Mouse (Mus musculus) neutrophil, adult 5-6 weeks (primary cell): Measurements from ENCODE around the gene Espnl. TPM values are rescaled to one million over a fixed set of nuclear protein-coding genes. Genes with fewer than 3 reads are reported as not detected.

Source experiments
- ATAC-seq: fragments of 151-379, 151-347 bp; 2 replicates; pipeline ENCODE4 v1.8.0; 2017; ENCODE audit warnings: mild to moderate bottlenecking, moderate TSS enrichment; ENCODE audit not compliant: insufficient number of reproducible peaks, poor library complexity, low FRiP score, severe bottlenecking; ENCODE audit errors: extremely low read depth
- total RNA-seq: library from RNA; stranded (forward); fragments of 200-1000 nt; gene quantifications from 2 replicates; pipeline ENCODE4 v1.2.3, GENCODE M21; 2017

Gene Espnl
- total RNA-seq, result 0.12 TPM in 2 replicates

DNA sequence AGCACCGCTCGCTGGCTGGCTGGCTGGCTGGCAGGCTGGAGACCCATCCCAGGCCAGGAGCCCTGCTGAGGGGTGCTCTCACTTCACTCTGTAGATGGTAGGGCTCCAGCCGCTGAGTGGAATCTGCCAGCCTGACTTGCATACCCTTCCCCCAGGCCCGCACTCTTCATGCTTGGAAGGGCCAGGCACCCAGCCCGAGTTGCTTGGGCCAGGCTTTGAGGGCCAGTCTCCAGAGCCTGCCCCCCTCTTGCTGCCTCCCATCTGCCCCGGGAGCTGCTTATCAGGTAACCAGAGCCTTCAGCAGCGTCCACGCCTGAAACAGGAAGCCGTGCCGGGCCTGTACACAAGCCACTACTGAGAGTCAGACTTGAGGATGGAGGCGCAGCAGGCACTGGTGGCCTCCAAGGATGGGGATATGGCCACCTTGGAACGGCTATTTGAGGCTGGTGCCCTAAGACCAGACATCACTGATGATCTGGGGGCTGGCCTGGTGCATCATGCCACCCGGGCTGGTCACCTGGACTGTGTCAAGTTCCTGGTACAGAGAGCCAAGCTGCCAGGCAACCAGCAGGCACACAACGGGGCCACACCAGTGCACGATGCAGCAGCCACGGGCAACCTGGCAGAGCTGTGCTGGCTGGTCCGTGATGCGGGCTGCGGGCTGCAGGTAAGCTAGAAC, at the start of gene Espnl:
Espnl (plus strand) TSS at position 316 of the 679 bp plus-strand sequence.
- ATAC-seq, result no peak

DNA sequence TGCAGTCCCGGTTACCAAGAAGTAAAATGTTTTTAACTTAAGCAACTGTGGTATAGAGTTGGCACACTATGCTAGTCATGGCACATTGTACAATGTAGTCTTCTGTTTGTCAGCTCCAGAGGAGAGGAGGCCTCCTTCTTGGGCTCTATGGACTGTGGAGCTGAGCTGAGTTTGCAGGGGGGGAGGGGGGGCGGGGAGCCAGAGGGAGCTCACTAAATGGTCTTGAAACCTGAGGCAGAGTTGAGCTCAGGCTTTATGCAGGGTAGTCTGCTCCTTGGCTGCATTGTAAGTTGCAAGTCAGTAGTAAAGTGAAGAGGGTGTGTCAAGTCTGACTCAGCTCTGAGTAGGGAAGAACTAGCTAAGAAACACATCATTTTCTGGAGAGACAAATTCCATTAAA, 49.6 kb upstream of the Espnl start:
- ATAC-seq, result no peak

DNA sequence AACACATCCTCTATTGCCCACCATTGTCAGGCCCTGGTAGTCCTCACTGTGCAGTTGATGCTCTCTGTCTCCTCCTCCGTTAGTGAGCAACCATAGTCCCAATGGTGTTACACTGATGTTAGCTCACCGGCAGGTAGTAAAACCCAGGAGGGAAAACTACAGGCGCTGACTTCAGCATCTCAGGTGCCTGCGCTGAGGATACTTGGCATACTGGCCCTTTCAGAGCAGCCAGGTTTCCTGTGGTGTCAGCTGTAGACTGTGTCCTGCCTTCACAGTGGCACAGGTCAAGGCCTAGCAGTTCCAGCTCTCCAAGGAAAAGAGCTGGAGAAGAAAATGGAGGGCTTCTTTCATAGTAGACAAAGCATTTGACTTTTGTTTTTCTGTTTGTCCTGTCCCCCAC, 45.3 kb upstream of the Espnl start:
- ATAC-seq, result no peak

DNA sequence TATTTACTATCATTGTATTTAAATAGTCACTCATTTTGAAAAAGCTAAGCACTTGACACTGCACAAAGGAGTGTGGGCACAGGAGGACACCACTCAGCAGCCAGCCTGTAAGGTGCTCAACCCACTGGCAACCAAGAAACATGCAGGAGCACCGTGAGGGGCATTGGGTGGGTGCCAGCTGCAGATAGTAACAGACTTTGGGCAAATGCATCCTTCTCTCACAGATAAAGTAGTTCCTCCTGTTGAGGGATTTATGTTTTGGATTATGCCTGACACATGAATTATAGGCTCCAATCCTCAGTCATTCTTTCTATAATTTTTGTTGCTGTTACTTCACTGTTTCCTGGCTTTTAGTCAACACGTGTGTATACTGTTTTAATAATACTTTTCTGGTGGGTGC, 44.4 kb upstream of the Espnl start:
- no peak for ATAC-seq

DNA sequence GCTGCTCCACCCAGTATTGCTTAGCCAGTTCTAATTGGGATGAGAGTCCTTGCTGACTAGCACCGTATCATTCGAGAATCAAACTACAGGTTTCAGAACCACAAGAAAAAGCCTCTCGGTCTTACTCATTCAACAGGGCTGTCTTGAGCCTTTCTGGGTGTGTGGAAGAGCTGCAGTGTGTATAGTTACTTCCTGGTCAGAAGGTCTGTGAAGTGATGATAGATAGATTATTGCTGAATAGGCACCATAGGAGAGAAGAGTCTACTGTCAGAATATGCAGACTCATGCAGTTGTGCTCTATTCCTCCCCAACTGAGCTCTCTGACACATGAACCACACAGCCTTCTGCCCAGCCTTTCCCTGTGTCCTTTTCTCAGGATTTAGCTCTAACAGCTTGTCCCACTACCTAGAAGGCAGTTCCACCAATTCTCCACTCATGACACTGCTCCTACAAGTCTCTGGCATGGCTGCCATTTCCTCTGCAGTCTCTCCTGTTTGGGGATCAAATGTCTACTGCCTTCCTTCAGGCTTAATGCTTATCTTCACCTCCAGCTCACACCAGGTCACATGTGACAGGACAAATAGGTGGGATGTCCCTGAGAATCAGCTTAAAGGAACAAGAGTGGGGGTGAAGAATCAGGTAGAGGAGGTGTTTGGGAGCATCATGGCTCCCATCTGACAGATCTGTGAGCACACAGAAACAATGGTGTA, 43.3 kb upstream of the Espnl start:
- no peak for ATAC-seq

DNA sequence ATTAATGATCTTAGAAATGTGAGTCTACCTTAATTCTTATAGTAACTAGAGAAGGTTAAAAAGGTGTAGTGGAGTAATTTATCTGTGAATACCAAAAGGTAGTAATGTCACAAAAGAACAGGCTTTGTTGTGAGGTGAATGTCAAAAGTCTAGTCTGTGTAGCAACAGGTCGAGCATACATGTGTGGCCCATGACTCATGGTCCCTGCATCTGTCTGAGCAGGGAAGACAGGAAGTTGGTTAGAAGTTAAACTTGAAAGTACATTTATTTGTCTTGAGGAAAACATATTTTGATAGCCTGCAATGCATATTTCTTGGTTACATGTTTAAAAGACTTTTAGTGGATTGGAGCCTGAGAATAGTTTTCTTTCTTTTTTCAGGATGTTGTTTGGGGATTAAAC, 42.7 kb upstream of the Espnl start:
- ATAC-seq, result no peak

DNA sequence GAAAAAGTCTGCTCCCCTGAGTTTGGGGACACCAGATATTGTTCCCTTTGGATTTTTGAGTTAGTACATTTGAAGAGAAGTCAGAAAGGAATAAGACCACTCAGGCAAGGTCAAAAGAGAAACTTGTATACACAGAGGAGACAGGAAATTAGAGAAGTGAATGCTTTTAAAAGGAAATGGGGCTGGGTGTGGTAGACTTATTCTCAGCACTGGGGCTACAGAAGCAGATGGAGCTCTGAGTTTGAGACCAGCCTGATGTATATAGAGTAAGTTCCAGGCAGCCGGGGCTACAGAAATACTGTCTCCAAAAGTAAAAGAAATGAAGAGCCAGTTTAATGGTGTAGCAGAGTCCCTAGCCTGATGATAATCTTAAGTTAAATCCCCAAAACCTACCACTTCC, 39.3 kb upstream of the Espnl start:
- no peak for ATAC-seq

DNA sequence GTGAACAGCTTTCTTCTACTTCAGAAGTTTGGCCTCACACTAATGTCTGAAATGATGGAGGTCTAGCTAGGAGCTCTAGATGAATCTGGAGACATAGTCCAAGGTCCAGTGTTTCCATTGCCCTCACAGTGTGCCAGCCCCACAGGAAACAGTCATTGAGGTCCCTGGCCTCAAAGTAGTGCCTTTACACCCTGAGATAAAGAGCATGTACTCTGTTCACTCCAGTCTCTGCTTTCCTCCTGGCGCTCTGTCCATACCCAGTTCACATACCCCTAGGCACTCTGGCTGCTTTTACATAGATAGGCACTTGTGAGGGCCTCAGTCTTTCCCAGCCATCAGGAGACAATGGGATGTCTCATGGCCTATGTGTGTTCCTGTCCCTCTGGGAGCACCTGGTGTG, 32.5 kb upstream of the Espnl start:
- ATAC-seq, result no peak

DNA sequence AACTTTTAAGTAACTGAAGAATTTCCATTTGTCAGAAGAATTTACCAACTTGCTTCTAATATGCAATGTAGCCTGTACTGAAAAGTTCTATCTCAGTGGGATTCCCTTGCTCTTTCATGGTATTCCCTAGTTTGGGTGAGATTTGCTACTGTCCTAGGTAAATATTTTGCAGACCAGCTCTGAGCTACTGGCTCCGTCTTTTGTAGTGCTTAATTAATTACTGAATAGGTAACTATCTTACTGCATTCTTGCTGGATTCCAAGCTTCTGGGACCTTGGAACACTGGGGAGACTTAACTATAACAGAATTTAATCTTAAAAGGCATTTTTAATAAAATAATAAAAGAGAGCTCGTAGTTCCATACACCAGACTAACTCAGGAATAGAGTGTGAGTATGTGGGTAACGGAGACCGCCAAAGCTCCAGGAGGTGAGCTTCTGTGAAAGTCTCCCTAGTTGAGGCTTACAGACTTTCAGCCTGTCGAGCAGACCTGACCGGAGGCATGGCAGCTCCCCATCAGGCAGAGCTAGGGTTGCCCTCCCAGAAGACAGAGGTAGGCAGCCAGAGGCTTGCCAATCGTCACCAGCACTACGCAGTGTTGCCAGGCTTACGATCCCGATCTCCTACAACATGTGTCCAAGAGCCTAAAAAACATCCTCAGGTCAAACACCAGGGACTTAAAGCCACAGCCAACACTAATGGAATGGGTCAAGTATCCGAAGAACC, 29.6 kb upstream of the Espnl start:
- no peak for ATAC-seq

DNA sequence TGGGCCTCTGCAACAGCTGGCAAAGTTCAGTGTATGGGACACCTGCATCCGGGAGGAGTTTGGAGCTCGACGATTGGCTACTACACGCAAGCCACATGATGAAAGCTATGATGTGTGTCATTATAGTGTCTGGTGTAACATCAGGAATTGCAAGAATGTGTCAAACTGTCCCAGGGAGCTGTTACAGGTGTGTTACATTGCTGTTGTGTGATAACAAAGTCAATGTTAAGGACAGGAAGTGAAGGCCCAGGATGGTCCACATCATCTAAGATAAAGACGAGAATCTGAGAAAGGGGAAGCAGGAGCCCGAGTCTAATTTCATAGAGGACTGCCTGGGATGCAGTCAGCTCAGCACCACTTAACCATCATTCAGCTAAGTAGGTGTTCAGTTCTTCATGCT, 26.3 kb upstream of the Espnl start:
- no peak for ATAC-seq

DNA sequence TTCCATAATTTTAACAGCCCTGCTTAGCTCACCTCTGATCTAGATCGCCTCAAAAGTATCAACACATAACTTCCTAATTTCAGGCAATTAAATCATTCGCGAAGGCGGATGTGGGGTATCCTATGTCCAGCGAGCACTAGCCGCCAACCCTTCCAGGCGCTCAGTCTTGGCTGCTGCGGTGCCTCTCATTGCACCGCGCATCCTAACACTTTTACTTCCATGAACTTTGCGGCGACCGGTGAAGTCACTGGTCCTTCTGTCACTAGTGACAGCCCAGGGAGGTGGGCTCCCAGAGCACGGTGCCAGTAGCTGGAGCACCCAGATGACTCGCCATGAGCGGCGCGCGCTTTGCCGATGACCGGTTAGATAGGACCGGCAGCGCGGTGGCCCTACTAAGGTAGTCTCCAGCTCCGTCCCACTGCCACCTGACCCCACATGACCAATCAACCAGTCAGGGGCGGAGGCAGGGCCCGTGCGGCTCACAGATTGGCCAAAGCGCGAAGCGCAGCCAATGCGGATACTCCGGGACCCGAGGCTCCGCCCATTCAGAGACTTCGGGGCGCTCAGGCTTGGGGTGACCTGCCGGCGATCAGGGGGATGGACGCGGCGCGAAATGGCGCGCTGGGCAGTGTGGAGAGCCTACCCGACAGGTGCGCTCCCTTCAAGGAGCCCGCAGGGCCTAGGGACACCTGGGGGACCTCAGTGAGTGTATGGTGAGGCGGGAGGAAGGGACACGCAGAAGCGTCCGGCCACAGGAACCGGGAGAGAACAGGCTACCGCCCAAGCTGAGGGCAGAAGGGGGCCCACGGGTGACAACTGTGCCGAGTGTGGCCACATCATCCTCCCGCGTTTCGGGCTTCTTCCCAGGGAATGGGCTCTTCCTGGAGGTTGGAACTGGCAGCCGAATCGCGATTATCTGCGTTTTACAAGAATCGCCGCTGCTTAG, 23.8 kb upstream of the Espnl start, which contains the start of gene Scly:
Scly (plus strand) TSS at position 540 of the 946 bp plus-strand sequence.
- peak; percentile 98 for ATAC-seq

DNA sequence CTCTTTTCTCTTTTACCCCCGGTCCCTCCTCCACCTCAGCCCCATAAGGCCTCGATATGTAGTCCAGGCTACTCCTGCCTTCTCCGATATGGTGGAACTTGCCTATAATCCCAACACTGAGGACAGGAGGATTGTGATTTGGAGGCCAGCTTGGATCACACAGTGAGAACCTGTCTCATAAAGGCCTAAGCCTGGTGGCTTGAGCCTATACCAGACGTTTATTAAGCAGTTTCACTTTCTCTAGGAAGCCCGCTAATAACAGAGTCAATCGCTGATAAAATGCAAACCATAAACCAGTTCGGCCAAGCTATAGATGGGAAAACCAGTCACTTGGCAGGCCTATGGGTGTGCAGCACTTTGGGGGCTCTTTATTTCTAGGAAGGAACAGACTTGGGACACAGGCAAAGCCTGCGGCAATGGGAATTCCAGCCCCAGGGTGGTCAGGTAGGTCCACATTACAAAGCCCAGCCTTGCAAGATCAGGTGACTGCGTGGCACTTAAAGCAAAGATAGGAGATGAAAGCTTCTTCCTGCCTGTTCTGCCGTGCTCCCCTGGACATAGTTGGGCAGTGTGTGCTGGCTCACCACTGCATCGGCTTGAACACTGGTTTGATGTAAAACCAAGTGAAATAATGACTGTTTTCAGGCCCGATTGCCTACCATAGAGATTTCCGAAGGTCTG, 22.7 kb upstream of the Espnl start:
- no peak for ATAC-seq

DNA sequence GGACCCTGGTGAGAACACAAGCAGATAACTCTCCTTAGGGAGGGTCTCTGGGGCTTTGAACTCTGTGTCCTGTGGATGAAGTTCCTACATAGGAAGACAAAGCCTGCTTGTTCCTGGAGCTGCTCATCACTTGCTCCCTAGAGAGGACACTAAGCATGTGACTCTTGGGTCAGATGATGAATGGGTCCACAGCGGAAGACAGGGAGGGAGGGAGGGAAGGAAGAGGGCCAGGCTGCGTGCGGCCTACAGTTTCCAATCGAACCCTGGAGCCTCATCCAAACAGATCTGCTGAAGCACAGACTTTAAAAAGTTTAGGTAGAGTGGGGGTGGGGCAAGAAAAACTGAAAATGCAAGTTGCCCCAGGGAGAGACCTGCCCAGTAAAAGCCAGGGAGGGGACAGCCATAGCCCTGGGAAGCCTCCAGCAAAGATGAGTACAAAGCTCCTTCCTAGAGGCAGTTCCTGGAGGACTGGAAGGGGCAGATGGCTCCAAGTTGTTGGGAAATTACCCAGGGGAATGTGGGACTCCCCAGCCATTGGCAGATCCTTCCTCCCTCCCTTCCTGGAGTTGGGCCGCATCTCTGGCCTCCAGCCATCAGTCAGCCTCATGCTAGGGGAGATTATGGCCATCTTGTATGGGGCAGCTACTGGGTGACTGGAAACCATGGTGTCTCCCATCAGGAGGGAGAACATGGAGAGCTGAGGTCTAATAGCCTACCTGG, 22.0 kb upstream of the Espnl start:
- ATAC-seq, result no peak

DNA sequence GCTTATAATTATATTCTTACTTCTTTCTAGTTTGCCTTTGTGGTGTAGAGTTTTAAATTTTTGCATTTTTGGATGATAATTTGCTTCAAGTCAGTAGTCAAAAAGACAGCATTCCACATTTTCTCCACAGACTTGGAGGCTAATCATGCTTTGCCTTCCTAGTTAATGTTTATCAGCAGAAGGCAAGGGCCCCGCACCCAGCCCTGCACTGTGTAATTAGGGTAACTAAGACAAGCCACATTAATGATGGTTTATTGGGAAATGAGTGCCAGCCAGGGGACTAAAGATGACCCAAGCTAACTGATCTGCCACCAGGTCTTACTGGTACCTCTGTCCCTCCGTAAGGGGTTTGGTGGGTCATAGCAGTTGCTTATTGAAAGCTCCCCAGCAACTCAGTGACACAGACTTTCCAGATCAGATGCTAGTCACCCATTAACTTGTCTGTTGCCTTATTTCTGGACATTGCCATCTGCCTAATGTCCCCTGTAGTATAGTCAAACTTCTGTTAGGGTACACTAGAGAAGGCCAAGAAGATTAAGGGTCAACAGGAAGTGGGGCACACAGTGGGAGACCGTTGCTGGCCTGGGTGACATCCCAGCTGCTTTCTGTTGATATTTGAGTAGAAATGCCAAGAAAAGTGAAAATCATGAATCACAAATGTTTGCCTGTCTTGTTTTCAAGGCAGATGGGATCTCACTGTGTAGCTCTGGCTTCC, 20.5 kb upstream of the Espnl start:
- no peak for ATAC-seq

DNA sequence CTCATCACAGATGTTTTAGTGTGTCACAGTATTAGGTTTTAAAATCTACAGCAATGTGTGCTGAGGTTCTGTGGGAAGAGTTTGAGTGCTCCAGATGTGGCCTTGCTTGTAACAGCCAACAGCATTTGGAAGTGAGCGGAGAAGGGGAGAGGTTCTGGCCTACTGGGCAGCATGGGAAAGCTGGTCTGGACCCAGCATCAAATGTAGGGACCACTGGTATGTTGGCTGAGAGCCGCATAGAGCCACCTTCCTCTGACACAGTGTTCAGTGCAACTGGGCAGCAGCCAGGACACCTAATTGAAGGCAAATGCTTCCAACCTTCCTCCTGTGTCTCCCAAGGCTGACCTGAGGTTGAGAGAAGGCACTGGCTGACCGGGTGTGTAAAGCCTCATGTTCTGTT, 19.9 kb upstream of the Espnl start:
- ATAC-seq, result no peak

DNA sequence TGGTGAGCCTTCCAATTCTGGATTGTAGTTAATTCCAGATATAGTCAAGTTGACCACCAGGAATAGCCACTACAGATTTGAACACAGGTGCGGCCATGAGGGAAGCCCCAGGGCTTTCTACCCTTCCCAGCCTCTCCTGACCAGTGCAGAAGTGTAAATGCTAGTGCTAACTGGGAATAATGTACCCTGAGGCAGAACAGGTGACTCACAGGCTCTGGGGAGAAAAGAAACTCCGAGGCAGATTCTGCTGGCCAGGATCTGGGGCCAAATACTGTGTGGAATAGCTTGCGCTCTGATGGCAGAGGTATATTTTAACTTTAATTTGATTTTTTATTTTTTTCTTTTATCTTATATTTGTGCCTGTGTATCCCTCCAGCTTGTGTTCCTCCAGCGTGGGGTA, 17.3 kb upstream of the Espnl start:
- no peak for ATAC-seq

DNA sequence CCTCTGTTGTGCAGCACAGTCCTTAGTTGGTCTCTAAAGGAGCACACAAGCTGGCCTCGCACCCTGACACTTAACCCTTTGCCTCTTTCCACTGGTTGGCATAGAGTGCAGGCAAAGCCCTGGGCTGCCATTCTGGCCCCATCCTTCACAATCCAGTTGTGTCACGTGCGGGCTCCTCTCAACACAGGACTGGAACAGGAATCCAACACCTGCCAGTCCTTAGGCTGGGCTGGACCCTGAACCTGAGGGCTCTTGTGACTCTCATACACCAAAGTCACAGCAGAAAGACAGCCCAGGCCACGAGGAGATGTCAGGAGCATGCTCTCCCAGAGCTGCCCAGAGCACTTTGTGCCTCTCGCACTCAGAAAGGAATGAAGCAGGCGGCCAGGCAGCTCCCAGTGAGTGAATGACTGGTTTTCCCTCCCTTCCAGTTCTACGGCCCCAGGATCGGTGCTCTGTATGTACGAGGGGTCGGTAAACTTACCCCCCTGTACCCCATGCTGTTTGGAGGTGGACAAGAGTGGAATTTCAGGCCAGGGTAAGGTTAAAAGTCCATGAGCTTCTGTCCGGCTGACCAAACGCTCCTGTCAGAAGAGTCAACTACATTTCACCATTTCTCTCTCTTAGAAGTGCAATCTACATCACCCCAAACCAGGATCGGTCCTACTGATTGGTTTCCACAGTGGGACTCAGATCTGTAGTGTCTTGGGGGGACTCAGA, 12.3 kb upstream of the Espnl start:
- no peak for ATAC-seq
